17 mouse cellular contexts compared by ENCODE assay signal in the genomic region with DNA sequence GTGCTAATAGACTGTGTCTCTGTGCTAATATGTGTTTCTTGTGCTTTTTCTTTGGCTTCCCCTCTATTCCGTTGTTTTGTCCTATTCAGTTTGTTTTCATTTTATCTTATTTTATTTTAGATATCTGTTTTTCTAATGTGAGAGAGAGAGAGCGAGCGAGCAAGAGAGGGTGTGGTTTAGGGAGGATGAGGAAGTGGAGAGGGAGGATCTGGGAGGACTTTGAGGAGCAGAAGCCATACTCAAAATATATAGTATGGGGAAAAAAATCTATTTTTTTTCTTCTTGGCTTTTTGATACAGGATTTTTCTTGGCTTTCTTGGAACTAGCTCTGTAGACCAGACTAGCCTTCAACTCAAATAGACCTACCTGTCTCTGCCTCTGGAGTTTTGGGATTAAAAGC. TPM values are rescaled to one million over a fixed set of nuclear protein-coding genes. Genes with fewer than 3 reads are reported as not detected.
A peak's percentile ranks its signal among the peaks of the same experiment; 100 is the strongest.
DNase-seq lines count a peak whose midpoint lies in the region; TF ChIP-seq lines count a peak whose summit lies in the region.
"Had no signal": no experiment of that assay in that cellular context is flagged by ENCODE, and none has a peak within 500 bp of the region (broad histone marks: within the 10 kb centered on the region; RNA-seq: fewer than 3 reads in every experiment).

No protein-coding gene starts in this region.

- H3K9ac ChIP-seq in MEL (ENCODE audit: control insufficient read depth, low read depth, low read length, poor library complexity, severe bottlenecking), result no peak overlapping the region

- H3K79me2 ChIP-seq in MEL (ENCODE audit: control insufficient read depth, insufficient read depth, low read length, poor library complexity), result no peaks in the 10 kb centered on the region

- no peaks in the 10 kb centered on the region for H3K27me3 ChIP-seq in MEL (ENCODE audit: control insufficient read depth in 1 of 2, insufficient read depth in 2 of 2, low read length in 2 of 2)
- H3K27me3 ChIP-seq: CH12.LX, Patski had no signal

- H3K36me3 ChIP-seq in MEL (ENCODE audit: control insufficient read depth in 1 of 2, insufficient read depth in 2 of 2, low read length in 2 of 2), result peaks cover 0 to 6% of the 10 kb centered on the region in 2 experiments; a peak in 1 of 4 replicates
- H3K36me3 ChIP-seq: G1E had no signal

- no peak for TF ChIP-seq CTCF in MEL (IDR thresholded peaks at IDR 0.05 in 2 of 3, conservative IDR thresholded peaks at IDR 0.05 in 1 of 3; ENCODE audit: control insufficient read depth in 1 of 3, insufficient read depth in 1 of 3, low read depth in 2 of 3, low read length in 3 of 3, poor library complexity in 1 of 3, severe bottlenecking in 1 of 3)

- no peaks in the 10 kb centered on the region for H3K9me3 ChIP-seq in MEL (replicated peaks; ENCODE audit: insufficient read depth, low read length)
- H3K9me3 ChIP-seq: G1E had no signal

- H3K4me3 ChIP-seq in MEL (ENCODE audit: control insufficient read depth in 1 of 2, insufficient read depth in 1 of 2, low read depth in 2 of 2, low read length in 2 of 2), result peak overlapping the region in 1 of 2 experiments; percentile 10; a peak in 1 of 4 replicates

- TF ChIP-seq POLR2A in MEL (IDR thresholded peaks at IDR 0.05; ENCODE audit: control insufficient read depth in 1 of 2, insufficient read depth in 1 of 2, low read depth in 1 of 2, low read length in 2 of 2, poor library complexity in 1 of 2), result no peak

- H3K27ac ChIP-seq in MEL (ENCODE audit: control insufficient read depth, low read depth, low read length), result no peak overlapping the region

- peak; percentile 61 for DNase-seq in MEL (ENCODE audit: low read depth, low spot score)
- DNase-seq in gastrocnemius, postnatal 25 days, result no peak
- DNase-seq: adrenal gland, adult 2 months; adrenal gland, adult 8-10 months; adrenal gland, postnatal 10 days; adrenal gland, postnatal 14 days; adrenal gland, postnatal 25 days; adrenal gland, postnatal 36 days; B cell, adult 2 months; cerebellum, adult 11 months; cerebellum, adult 11-12 months; cerebellum, adult 18-20 months; cerebellum, adult 2 months; cerebellum, adult 8-10 months had no signal

- no peak for TF ChIP-seq EP300 in MEL (IDR thresholded peaks at IDR 0.05; ENCODE audit: low read depth in 1 of 2, low read length in 2 of 2)

- peaks cover 0 to 9% of the 10 kb centered on the region in 2 experiments; a peak in 2 of 4 replicates for H3K4me1 ChIP-seq in MEL (ENCODE audit: control insufficient read depth in 1 of 2, insufficient read depth in 2 of 2, low read length in 2 of 2)

- no peak for TF ChIP-seq RAD21 in MEL (IDR thresholded peaks at IDR 0.05; ENCODE audit: low read depth, low read length)

TF ChIP-seq in MEL, 35 proteins besides CTCF, POLR2A, EP300 and RAD21:
- TF ChIP-seq POLR2AphosphoS2 (IDR thresholded peaks at IDR 0.05; ENCODE audit: low read length) (no peak), NRF1 (IDR thresholded peaks at IDR 0.05; ENCODE audit: insufficient read depth, low read depth, low read length, poor library complexity, severe bottlenecking) (no peak), JUND (IDR thresholded peaks at IDR 0.05; ENCODE audit: low read depth, low read length) (no peak), ETS1 (IDR thresholded peaks at IDR 0.05; ENCODE audit: low read depth, low read length) (no peak; the same call in 1 of the 2 replicates), HCFC1 (IDR thresholded peaks at IDR 0.05; ENCODE audit: low read depth, low read length) (peak; percentile 51; the same call in 1 of the 2 replicates), ELF1 (IDR thresholded peaks at IDR 0.05; ENCODE audit: low read depth, low read length) (peak; percentile 76), MEF2A (IDR thresholded peaks at IDR 0.05; ENCODE audit: extremely low read depth, insufficient replicate concordance, low read depth, low read length, poor library complexity, severe bottlenecking) (no peak), ZC3H11A (IDR thresholded peaks at IDR 0.05; ENCODE audit: low read depth, low read length) (no peak), BHLHE40 (IDR thresholded peaks at IDR 0.05; ENCODE audit: borderline replicate concordance, low read depth, low read length) (no peak), USF1 (IDR thresholded peaks at IDR 0.05; ENCODE audit: low read depth, low read length) (no peak), ZNF384 (IDR thresholded peaks at IDR 0.05; ENCODE audit: low read depth, low read length) (peak; percentile 72), GABPA (IDR thresholded peaks at IDR 0.05; ENCODE audit: low read depth, low read length) (no peak), CHD2 (IDR thresholded peaks at IDR 0.05; ENCODE audit: low read length) (no peak), MYC (IDR thresholded peaks at IDR 0.05; ENCODE audit: low read depth, low read length) (no peak), MXI1 (IDR thresholded peaks at IDR 0.05; ENCODE audit: low read depth, low read length) (no peak), ZMIZ1 (IDR thresholded peaks at IDR 0.05; ENCODE audit: low read depth, low read length) (no peak), KAT2A (conservative IDR thresholded peaks at IDR 0.05; ENCODE audit: low read depth, low read length) (no peak), MAZ (IDR thresholded peaks at IDR 0.05; ENCODE audit: low read depth, low read length) (no peak), MAFK (IDR thresholded peaks at IDR 0.05; ENCODE audit: borderline replicate concordance, low read depth, low read length) (no peak), SIN3A (IDR thresholded peaks at IDR 0.05; ENCODE audit: low read length) (peak; percentile 16; the same call in 1 of the 2 replicates), USF2 (IDR thresholded peaks at IDR 0.05; ENCODE audit: borderline replicate concordance in 1 of 2, insufficient read depth in 1 of 2, low read depth in 1 of 2, low read length in 2 of 2) (no peak), SMC3 (IDR thresholded peaks at IDR 0.05; ENCODE audit: low read depth, low read length) (no peak)
TF ChIP-seq in MEL: peak in this region for 4.

RNA-seq across cellular contexts. Expression of a gene that starts 7.3 kb away (rescaled TPM):
- 52.0 and 62.6 TPM in 2 replicates for total RNA-seq in MEL (2012; rRNA removed)
- 10 to 100 TPM in 1 of 2 experiments, not detected in 1; 83.7 TPM for polyA plus RNA-seq in MEL (2012; ENCODE audit: insufficient read depth in 1 of 2, insufficient read length in 2 of 2, low read depth in 1 of 2, low replicate concordance in 2 of 2, missing spikeins in 1 of 2)
- total RNA-seq in gastrocnemius, postnatal 25 days (2021), result 1 to 10 TPM; 5.5 to 5.9 TPM

RNA-seq across cellular contexts. Expression of a gene that starts 34.0 kb away (rescaled TPM):
- total RNA-seq in MEL (2012; rRNA removed), result 20.6 and 41.7 TPM in 2 replicates
- 10 to 100 TPM in 1 of 2 experiments, not detected in 1; 64.5 TPM for polyA plus RNA-seq in MEL (2012; ENCODE audit: insufficient read depth in 1 of 2, insufficient read length in 2 of 2, low read depth in 1 of 2, low replicate concordance in 2 of 2, missing spikeins in 1 of 2)
- total RNA-seq in gastrocnemius, postnatal 25 days (2021), result 1 to 10 TPM; 2.8 to 3.1 TPM

RNA-seq across cellular contexts. Expression of a gene that starts 39.8 kb away (rescaled TPM):
- total RNA-seq in MEL (2012; rRNA removed), result 14.5 and 17.0 TPM in 2 replicates
- 10 to 100 TPM in 1 of 2 experiments, not detected in 1; 16.9 TPM for polyA plus RNA-seq in MEL (2012; ENCODE audit: insufficient read depth in 1 of 2, insufficient read length in 2 of 2, low read depth in 1 of 2, low replicate concordance in 2 of 2, missing spikeins in 1 of 2)
- 10 to 100 TPM; 16.0 to 19.0 TPM for total RNA-seq in gastrocnemius, postnatal 25 days (2021)
